Mouse (Mus musculus): ENCODE measurements at regions not wholly inside any gene's neighbourhood (a gene's known extent, or its start where the extent isn't known, plus 50 kb on each side); places are given as distances from the start of the nearest gene placed in this dataset.

DNA sequence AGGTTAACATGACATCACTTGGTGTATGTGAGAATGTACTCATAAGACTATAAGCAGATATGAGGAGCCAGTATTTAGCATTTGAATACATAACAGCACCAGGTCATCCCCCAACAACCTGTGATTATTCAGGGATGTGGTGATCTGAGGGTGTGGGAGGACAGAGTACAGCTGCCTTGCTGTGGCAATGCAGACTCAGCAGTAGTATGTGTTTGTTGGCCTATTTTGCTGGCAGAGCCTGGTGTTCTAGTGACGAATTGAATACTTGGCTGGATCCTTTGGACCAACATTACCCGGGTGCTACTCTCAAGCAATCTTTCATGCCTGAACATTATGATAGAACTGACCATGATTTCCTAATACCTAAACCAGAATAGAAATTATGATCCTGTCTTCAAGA lies 409.1 kb upstream of the Actbl2 start:
- TF ChIP-seq USF1 (IDR thresholded peaks at IDR 0.05; ENCODE audit: low read depth) = no peak
- TF ChIP-seq REST (IDR thresholded peaks at IDR 0.05; ENCODE audit: insufficient read depth, insufficient read length) = no peak

Measured in myocyte (in vitro differentiated cells).